Mouse (Mus musculus) heart, postnatal 36 days (tissue): ENCODE measurements around the gene Elf1. TPM values are rescaled to one million over a fixed set of nuclear protein-coding genes. Genes with fewer than 3 reads are reported as not detected.
A peak's percentile ranks its signal among the peaks of the same experiment; 100 is the strongest.

Experiments
- DNase-seq, 2 experiments: peaks; one replicate each; pipeline ENCODE4 v3.0.0; 2021 to 2022
- intact Hi-C: fragments of 180-260 bp; cut with DNase I; formaldehyde crosslinking; loops from one replicate; pipeline ENCODE4 v1.15.1; 2025
- total RNA-seq, 2 experiments: library from RNA; stranded (reverse); gene quantifications; 2 replicates each; pipeline ENCODE4 v1.2.3; 2021

Gene Elf1
- total RNA-seq, 2 experiments from 2014 or later: 13.8 to 17.4 TPM

DNA sequence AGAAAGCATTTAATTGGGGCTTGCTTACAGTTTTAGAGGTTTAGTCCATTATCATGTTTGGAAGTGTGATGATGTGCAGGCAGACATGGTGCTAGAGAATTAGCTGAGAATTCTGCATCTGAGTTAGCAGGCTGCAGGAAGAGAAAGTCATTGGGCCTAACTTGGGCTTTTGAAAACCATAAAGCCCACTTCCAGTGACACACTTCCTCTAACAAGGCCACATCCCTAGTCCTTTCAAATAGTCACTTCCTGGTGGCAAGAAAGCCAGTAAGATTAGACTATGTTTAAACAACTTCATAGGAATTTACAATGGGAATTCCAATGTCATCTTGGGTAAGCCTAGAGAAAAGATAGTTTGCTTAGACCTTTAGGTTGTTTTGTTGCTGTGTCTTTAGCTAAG is 60.6 kb downstream of the Elf1 start:
- intact Hi-C loops: no loop called here
- DNase-seq: no peak

DNA sequence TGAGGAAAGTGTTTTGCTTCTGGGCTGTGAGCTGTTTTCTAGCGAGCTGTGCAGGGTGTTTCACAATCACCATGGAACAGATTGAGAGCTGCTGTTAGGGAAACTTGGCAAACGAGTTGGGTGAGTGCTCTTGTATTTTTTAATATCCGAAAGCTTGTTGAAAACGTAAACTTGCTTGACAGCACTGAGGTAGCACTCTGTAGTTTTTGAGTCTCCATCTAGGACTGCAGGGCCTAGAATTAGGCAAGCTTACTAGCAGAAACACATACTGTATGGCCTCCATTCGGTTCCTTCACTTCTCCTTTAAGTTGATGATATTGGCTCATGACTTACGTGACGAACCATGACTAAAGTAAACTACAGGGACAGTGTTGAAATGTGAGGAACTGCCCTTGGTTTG is 68.3 kb downstream of the Elf1 start:
- peak; percentile 37 to 62 for DNase-seq
- intact Hi-C loops: no loop called here

DNA sequence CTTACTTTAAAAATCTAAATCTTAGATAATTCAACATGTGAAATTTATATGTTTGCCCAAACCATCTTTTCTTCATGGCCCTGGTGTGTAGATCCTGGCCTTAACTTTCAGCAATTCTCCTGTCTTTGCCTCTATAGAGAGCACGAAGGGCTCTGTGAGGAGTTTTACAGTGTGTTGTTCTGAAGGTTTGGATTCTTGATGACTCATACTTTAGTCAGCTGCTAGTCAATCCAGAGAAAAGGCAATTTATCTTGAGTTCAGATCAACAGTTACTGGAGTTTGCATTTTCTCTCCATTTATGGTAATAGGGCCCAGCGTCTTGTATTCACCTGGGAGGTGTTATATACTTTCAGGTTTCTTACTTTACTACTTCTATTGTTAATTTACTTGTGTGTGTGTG is 70.9 kb downstream of the Elf1 start:
- no peak for DNase-seq
- intact Hi-C loops: no loop called here

DNA sequence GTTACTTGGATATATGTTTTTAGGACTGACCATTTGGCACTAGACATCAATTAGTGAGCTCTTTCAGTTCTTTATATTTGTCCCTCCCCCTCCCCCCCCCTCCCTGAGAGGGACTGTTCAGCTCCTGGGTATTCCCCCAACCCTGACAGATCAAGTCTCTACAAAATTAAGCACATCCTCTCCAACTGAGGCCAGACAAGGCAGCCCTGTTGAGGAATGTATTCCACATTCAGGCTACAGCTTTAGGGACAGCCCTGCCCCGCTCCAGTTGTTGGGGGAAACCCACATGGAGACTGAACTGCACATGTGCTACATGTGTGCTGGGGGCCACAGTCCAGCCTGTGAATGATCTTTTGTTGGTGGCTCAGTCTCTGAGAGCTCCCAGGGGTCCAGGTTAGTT is 71.9 kb downstream of the Elf1 start:
- intact Hi-C loops: no loop called here
- DNase-seq: no peak

DNA sequence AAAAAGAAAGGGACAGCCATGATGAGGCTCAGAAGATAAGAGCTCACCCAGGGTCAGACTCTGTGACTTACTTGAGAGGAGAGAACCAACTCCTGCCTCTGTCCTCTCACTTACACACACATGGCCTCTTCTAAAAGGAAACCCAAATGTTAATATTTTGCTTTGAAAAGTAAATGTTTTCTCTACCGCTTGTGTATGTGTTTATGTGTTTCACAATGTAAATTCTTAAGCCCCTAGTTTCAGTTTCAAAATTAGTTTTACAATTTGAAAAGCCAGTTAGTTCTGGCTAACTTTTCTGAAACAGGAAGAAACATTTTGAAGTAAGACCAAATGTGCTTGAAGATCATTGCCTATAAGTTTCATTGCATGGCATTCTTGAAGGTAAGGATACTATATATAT is 76.8 kb downstream of the Elf1 start:
- intact Hi-C loops: no loop called here
- DNase-seq: no peak

DNA sequence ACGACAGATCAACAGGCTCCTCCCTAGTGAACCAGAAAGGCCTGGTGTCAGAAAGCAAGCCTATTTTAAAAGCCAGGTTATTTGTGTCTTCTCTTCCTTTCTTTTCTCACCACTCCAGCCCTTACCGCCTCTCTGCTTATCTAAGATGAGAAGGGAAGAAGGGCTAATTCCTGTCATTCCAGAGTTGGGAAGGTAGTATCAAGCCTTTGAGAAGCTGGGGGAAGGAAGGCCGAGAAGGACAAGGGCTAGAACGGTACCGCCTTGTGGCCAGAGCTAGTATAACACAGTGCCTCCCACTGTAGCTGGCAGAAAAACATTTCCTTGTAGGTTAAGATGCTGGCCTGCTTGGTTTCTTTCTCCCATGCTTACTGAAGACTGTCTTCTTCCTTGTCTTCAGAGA is 81.8 kb downstream of the Elf1 start:
- intact Hi-C loops: loop anchor here (1.0 to 2.0 kb wide), 2 partner anchors 54 to 82 kb away; no protein-coding TSS in a partner anchor
- DNase-seq: peak; percentile 61 to 71

DNA sequence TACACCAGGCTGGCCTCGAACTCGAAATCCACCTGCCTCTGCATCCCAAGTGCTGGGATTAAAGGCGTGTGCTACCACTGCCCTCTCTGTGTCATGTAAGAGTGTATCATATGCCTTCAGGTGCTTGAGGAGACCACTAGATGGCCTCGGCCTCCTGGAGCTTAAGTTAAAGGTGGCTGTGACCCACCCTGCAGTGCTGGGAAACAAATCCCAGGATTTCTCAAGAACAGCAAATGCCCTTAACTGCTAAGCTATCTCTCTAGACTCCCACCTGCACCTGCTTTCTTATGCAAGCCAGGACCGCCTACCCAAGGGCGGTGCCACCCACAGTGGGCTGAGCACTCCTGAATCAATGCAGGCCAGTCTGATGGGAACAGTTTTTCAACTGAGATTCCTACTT is 83.8 kb downstream of the Elf1 start:
- no peak for DNase-seq
- intact Hi-C loops: no loop called here

DNA sequence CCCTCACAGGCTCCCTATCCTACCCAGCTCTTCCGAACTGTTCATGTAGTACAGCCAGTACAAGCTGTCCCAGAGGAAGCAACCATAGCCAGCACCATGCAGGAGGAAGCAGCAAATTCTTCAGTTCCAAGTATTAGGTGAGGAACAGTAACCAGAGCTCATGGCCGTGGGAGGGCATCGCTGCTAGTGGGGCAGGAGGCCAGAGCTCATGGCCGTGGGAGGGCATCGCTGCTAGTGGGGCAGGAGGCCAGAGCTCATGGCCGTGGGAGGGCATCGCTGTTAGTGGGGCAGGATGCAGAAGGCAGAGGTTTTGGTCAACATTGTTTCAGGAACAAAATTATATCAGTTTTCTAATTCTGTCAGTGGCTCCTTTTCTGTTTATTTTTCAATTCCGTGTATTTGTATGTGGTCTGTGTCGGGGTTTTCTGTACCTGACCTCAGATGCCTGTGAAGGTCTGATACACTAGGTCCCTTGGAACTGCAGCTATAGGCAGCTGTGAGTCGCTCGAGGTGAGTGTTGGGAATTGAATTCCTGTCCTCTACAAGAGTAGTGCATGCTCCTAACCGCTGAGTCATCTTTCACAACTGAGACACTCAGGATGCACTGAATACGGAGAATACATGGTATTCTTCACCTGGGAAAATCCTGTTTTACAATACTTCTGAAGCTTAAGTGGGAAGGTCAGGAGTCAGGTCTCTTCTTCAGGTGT is 92.6 kb downstream of the Elf1 start:
- DNase-seq: no peak
- intact Hi-C loops: no loop called here

DNA sequence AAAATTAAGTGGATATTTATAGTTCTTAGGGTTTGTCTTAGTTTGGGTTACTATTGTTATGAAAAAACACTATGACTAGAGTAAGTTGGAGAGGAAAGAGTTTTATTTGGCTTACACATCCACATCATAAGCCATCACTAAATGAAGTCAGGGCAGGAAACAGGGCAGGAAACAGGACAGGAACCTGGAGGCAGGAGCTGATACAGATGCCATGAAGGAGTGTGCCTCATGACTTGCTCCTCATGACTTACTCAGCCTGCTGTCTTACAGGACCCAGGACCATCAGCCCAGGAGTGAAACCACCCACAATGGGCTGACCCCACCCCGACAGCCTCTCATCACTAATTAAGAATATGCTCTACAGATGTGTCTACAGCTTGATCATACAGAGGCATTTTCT is 93.4 kb downstream of the Elf1 start:
- intact Hi-C loops: no loop called here
- no peak for DNase-seq

DNA sequence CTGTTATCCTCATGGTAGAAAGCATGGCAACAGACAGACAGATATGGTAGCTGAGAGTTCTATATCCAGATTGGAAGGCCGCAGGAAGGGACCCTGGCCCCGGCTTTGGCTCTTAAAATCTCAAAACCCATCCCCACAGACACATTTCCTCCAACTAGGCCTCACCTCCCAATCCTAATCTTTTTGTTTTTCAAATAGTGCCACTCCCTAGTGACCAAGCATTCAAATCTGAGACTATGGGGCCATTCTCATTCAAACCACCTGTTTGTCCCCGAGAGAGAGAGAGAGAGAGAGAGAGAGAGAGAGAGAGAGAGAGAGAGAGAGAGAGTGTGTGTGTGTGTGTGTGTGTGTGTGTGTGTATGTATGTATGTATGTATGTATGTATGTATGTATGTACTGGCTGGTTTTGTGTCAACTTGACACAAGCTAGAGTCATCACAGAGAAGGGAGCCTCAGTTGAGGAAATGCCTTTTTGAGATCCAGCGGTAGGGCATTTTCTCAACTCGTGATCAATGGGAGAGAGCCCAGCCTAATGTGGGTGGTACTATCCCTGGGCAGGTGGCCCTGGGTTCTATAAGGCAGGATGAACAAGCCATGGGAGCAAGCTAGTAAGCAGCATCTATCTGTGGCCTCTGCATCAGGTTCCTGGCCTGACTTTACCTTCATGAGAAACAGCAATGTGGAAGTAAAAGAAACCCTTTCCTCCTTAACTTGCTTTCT is 102.7 kb downstream of the Elf1 start:
- no peak for DNase-seq

DNA sequence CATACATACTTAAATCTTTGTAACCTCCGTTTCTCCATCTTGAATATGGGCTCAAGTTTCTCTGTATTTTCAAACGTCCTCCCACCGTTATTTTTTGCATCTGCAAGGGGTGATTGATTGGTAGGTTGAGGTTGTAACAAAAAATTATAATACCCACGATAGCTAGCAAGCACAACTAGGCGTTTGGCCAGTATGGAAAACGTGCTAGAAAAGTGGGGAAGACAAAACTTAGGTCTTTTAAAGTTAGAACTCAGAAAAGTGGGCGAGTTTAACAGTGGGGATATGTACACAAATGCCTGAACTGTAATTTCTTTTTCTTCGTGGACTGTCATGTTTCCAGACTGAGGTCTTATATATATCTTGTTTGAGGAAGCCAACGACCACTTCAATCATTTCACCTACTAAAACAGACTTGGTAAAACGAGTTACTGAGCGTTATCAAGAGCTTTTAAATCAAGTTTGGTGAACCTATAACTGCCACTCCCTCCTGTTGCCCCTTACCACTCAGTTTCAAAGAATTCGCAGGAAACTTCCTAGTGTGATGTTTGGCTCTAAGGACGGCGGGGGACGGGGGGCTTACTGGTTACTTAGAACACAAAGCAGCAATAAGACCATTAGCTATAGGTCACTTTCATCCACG is 105.6 kb downstream of the Elf1 start:
- intact Hi-C loops: loop anchor here (2.0 to 5.0 kb wide), 2 partner anchors 106 to 189 kb away; partner anchors contain the start of genes Elf1, Mtrf1 and Wbp4

More for the DNA sequence above, 102.7 kb downstream of the Elf1 start:
- intact Hi-C loops: no loop called here

DNA sequence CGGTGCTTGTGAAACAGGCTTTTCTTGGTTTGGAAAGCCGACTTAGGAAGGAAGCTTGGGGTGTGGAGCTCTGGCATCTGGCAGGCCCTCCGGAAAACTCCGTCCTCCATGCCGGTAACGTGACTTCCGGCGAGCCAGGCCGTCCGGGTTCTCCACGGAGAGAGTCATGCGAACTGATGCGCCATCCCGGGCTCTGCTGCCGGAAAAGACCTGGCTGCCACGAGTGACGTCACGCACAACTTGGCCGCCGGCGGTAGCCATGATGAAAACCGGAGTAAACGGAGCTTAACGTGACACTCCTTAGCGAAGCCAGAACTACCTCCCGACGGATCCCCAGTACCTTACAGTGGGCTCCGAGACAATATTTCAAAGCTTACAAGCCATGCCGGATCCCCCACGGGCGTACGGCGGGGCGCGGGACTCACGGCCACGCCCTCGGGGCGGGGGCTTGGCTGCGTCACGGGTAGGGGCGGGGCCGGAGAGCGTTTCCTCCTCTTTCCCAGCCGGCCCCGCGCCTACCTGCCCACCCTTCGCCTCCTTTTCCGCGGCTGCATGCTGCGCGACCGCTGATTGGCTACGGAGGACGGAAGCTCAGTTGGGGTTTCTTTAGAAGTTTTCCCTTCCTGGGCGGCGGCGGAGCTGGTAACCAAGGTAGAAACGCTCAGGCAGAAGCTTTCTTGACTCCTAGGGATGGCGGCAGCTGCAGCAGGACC is 106.3 kb downstream of the Elf1 start, which contains the start of gene Sugt1:
TSS of gene Sugt1 (plus strand) at position 553 of the 713 bp plus-strand sequence.
- intact Hi-C loops: loop anchor here (2.0 to 5.0 kb wide), 2 partner anchors 106 to 190 kb away; partner anchors contain the start of genes Elf1, Mtrf1 and Wbp4
- peak; percentile 95 to 98 for DNase-seq

More for the DNA sequence above, 105.6 kb downstream of the Elf1 start:
- DNase-seq: no peak

DNA sequence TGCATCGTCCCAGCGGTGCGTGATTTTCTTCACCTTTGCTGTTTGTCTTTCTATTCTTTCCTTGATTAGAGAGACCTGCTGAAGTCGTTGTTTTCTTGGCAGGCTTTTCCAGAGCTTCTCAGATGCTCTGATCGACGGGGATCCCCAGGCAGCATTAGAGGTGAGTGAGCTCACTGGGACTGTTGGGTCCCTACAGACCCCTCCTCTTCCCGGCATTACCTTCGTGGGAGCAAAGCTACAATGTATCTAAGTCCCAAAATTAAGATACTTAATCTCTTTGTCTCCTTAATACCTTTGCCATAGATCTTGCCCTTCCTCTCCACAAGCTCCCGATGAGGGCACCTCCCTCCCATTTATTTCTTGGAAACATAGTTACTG is 106.8 kb downstream of the Elf1 start:
- intact Hi-C loops: loop anchor here (2.0 to 5.0 kb wide), 2 partner anchors 107 to 191 kb away; partner anchors contain the start of genes Elf1, Mtrf1 and Wbp4
- DNase-seq: no peak

DNA sequence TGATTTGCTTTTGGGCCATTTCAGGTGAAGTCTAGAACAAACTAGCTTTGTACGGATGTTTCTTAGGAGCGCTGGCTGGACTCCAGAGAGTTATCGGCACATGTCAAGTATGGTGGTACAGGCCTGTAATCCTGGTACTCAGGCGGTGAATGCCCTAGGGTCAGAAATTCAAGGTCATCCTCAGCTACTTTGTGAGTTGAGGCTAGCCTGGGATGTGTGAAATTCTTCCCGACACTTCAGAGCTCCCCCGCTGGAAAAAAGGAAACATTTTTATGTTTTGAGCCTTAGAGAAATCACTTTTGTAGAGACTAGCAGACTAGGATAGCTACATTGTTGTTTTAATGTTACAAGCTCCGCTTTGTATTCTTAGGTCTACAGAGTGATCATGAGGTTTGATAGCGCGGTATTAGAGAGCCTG is 107.5 kb downstream of the Elf1 start:
- intact Hi-C loops: loop anchor here (5.0 kb wide), 1 partner anchor 191 kb away; the partner anchor contains the start of gene Mtrf1
- no peak for DNase-seq

DNA sequence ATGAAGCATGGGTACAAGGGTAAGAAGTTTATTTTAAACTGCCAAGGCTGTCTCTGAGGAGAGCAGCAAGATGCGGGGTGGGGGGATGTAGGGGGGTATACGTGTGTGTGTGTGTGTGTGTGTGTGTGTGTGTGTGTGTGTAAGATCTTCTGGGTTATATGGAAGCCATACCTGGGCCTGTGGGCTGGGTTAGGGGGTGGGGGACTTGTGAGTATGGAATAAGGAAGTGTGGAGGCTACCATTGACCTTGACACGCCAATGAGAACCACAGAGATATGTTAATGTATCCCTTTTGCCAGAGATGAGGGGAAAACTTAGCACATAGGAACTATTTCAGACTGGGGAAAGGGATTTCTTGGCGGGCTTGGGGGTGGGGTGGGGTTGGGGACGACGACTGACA is 108.4 kb downstream of the Elf1 start:
- DNase-seq: no peak
- intact Hi-C loops: loop anchor here (5.0 kb wide), 1 partner anchor 192 kb away; the partner anchor contains the start of gene Mtrf1

DNA sequence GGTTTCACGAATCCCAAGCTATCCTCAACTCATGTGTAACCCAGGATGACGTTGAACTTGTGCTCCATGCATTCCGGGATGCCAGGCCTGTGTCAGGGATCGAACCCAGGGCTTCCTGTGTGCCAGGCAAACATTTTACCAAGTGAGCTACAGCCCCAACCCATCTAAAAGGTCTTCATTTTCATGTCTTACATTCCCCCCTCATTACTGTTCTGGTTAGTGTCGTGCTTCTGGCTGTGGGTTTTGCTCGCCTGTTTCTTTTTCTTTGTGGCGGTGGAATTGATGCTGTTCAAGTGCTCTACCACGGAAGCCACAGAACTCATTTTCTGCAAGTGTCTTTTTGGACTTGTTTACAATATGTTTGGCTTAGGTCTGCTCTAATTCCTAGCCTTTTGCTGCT is 109.9 kb downstream of the Elf1 start:
- intact Hi-C loops: no loop called here
- DNase-seq: no peak

DNA sequence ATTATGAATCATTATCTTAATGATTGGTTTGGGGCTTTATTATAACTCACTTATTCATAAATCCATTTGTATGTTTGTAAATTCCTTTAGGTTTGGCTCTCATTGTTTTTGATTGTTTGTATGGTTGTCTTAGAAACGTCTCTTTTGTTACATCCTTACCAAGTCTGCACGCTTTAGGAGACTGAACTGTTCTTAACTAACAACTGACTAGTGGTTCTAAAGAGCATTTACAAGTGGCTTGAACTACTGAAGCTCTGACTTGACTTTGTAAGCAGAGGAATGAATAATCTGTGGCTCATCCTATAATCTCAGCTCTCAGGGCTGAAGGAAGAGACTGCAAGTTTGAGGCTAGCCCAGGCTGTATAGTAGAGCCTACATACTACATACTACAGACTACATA is 110.6 kb downstream of the Elf1 start:
- intact Hi-C loops: no loop called here
- no peak for DNase-seq

DNA sequence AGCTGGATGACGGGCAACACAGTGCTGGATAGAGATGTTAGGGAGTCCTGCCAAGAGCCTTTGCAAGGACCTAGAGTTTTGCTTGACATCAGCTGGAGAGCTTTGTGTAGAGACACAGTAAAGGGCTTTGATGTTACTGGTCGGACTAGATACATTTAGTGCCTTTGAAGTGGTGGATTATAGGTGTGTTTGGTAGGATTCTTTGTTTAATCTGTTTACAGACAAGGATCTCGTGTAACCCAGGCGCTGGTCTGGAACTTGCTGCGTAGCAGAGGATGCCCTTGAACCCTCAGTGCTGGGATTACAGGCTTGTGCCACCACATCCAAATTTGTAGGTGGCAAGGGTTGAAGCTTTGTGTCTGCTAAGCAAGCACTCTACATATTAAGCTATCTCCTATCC is 113.1 kb downstream of the Elf1 start:
- intact Hi-C loops: no loop called here
- no peak for DNase-seq

DNA sequence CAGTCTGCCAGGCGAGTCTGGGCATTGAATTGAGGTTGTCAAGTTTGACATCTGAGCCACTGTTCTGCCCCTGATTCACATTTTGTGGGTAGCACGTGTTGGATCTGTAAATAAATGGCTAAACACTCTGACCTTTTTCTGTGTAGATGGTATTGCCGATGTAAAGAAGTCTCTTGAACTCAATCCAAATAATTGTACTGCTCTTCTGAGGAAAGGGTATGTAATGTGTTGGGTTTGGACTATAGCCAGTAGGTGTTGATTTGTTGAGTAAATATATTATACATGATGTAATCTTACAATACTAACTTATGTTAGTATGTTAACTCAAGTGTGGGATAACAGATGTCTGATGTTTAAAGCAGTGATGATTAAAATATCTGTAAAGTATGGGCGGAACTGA is 115.6 kb downstream of the Elf1 start:
- DNase-seq: no peak

DNA sequence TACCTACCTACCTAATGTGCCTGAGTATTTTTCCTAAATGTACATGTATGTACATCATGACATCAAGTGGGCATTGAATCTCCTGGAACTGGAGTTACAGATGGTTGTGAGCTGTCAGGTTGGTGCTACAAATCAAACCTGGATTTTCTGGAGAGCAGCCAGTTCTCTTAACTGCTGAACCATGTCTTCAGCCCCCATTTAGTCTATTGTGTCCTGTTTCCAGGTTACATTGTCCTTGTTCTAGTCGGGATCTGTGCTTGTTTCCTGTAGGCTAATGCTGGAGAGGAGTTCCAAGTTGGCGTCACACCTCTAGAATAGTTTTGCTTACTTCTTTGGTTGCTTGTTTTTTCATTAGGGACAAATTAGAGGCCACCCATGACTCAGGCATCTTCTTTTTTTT is 124.9 kb downstream of the Elf1 start:
- DNase-seq: no peak
- intact Hi-C loops: no loop called here

More for the DNA sequence above, 115.6 kb downstream of the Elf1 start:
- intact Hi-C loops: no loop called here

DNA sequence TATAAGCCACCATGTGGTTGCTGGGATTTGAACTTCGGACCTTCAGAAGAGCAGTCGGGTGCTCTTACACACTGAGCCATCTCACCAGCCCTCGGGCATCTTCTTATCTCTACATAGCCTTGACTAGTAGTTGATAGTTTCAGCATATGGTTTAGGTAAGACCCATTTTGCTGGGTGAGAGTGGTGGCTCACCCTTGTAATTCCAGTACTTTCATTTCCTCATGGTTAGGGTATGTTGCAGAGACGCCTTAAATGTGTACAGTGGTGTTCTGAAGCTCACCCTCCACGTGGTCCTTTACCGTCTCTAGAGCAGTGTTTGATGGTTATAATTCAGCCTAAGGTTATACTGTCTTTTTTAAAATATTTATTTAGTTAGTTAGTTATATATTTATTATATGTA is 125.4 kb downstream of the Elf1 start:
- intact Hi-C loops: no loop called here
- no peak for DNase-seq
